Mouse (Mus musculus) cerebellum, adult 9-11 months (tissue): ENCODE results near the gene Tmem54.
A peak's percentile ranks its signal among the peaks of the same experiment; 100 is the strongest.

Source experiments
- DNase-seq: peaks from one replicate; pipeline ENCODE4 v3.0.0; 2022

Tmem54 gene

DNA sequence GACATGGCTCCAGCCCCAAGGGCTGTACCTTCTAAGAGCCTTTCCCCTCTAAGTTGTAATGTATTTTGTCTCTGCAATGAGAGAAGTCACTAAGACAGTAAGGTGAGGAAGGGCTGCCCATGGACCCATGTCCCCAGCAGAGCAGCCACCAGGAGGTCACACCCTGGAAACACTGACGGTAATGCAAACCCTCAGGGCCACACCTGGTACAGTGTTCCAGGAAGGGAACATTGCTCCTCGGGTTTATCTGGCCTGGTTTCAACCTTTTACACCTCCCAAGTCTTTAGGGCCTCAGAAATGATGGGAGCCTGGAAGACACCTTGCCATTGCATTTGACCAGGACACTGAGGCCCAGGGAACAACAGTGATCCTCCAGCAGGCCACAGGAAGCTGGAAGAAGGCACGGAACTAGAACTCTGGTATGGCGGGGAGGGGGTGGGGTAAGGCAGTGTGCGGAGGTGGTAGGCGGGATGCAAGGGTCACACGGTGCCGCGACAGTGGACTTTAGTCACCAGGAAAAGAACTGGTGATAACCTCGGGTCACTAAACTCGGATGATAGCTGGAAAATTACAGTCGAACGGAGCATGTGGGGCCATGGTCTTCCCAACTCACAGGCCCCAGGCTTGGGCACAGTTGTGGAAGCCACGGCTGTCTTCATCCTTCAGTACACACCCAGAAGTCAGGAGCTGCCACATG, 3.1 kb upstream of the Tmem54 start:
- DNase-seq, result no peak

DNA sequence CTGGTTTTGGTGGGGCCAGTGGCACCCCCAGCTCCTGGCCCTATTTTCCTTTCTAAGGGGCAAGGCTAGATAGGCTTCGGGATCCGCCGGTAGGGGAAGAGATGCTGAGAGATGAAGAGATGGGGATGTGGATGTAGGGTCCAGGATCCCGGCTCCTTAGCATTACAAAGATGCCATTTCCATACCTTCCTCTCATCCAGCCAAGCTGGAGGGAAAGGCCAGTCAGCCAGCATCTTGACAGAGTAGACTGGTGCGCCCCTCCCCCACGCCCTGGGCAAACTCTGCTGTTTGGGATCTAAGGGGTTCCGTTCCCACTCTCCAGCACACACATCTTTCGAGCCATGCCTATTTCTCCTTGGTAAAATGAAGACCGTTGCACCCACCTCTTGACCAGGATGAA, 725 bp downstream of the Tmem54 start:
- DNase-seq, result no peak

DNA sequence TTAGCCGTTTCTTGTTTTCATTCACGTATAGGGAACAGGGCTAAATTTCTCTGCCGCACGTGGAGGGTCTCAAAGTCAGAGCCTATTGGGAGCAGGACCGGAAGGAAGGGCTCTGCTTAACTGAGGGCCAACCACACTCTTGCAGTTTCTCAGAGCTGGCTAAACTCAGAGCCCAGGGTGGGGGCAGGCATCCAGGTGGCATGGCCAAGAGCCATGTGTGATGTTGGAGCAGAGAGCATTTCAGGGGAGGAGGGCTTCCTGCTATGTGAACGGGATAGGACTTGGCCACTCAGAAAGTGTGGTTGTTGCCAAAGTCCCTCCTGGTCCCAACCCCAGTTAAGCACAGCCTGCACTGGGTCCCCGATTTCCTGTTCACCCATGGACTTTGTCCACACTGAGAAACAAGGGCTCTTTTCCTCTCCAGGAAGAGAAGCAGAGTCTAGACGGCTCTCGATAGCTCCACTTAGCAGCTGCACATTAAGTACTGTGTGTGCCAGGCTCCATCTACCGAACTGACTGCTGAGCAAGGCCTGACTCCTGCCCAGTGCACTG, 2.1 kb downstream of the Tmem54 start:
- DNase-seq, result no peak

DNA sequence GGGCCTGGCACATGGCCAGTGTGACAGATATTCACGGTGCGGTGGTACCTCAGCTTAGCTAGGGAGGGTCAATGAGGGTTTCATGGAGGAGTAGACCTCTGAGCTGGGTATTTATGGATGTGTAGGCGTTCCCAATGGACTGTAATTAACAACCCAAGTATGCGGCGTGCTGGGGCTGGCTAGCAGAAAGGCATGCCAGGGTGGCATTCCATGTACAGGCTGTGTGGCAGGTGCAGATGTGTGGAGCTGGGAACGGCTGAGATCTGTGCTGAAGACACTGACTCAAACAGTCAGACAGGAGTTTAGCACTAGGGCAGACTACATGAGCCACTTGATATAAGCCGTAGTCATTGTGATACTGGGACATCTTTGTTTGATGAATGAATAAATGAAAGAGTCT, 3.3 kb downstream of the Tmem54 start:
- no peak for DNase-seq

DNA sequence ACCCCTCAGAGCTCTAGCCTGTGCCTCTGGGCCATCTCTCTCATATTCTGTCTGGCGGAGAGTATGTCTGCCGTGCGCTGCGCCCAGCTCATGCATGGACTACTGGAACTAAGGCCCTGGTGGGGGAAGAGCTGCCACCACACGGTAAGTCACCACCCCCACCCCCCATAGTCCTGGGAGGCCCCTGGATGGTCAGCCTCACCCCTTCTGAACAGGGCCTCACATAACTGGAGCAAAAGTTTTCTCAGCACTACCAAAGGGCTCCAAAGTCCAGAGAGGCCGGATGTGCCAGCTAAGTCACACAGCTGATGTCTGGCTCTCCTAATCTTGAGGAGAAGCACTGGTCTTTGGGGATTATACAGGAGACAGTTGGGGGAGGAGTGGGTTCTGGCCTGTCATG, 5.5 kb downstream of the Tmem54 start:
- DNase-seq, result no peak

DNA sequence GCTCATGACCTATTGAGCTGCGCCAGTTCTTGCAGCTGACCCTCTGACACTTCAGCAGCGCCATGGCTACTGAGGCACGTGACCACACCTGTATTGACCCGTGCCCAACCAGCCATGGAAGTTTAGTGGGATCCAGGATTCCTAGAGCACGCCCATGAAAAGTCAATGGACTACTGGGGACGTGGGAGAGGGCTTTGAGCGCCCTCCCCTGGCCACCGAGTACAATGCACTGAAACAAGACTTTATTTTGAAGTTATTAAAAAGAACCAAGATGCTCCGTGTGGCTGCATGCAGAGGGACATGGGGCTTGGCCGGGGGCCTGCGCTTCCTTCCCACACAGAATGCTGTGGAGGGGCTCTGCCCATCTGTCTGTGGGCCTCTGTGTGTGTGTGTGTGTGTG, 6.0 kb downstream of the Tmem54 start:
- no peak for DNase-seq

DNA sequence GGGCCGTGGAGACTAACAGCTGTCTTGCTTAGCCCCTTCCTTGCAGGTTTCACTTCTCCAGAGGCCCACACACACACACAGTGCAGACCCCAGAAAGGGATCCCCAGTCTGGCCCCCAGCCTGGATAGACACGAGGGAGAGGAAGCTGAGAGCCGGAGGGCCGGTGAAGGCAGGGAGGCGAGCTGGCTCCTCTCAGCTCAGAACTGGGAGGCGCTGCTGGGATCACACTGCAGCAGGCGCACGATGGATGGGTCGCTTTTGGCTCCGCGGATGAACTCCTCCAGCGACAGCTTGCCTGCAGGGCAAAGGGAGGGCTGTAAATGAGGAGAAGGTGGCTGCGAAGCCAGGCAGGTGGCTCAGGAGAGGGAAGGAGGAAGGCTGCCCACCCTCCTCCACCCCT, 6.9 kb downstream of the Tmem54 start:
- DNase-seq, result no peak

DNA sequence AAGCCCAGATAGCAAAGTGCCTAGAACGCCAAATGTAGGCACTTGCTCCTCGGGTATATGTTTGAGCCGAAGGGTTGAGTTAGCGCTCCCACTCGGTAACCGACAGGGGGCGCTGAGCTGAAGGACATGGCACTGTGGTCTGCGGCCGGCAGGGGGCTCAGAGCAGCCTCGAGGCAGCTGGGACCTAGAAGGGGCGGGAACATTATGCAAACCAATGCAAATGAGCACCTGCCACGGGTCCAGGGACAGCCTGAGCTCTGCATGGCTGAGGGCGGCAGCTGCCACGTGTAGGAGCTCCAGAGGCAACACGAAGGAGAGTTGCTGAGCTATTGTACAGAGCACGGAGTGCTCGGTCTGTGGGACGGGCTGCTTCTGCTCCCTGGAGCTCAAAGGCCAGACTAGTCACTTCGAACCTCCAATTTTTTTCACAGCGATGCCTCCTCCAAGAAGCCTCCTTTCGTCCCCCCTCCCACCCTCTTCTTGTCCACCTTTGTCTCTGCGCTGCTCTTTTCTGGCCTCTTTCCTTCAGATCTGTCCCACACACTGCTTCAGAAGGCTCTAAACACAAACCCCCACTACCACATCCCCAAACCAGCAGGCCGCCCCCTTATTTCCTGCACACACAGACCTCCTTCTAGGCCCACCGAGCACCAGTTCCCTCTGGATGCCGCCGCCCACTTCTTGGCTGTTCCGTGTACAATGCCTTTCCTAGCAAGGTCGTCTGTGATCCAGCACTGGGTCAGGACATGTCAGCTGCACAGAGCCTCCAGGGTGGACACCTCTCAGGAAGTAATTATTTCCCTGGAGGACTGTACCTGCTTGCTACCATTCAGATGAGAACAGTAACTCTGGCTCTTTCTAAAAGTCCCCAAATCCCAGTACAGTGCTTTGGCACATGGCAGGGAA, 8.0 kb downstream of the Tmem54 start:
- peak; percentile 87 for DNase-seq

DNA sequence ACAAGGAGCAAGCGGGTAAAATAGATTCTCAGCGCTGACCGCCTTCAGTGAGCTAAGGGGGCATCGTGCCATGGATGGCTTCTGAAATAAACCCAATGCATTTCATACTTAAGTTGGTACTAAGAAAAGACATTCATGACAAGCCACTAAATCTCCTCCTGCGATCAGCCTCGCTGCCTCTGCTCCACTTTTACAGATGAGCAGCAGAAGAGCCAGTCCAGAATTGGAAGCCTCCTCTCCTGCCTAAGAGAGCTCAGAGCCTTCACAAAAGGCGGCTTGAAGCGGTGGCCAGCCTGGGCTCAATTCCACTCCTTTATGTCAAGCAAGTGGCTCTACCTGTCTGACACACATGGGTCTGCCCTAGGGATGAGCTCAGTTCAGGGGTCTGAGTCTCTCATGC, 11.4 kb downstream of the Tmem54 start:
- no peak for DNase-seq

DNA sequence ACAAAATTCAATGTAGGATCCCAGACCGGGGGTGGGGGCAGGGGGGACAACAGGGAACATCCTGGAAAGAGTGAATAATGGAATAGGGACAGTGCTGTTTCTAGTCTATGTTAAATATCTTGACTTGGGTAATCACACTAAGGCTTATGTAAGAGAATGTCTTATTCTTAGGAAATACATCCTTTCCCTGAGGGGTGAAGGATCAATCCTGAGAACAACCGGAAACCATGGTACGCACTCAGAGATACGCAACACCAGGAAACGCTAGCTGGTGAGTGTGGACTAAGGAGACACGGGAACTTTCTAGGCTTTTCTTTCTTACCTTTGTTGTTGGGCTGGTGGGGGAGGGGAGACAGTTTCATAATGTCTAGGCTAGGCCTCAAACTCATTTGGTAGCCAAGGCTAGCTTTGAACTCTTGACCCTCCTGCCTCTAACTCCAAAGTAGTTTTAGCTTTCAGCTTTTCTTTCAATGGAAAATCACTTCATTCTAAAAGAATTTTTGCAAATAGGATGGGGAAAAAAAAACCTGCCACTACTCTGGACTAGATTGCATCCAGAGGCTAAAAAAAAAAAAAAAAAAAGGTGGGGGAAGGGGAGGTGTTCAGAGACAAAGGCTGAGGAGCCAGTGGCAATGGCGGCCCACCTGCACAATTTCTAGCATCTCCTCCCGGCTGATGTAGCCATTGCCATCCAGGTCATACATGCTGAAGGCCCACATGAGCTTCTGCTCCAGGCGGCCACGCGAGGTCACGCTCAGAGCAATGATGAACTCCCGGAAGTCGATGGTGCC, 12.6 kb downstream of the Tmem54 start:
- no peak for DNase-seq

DNA sequence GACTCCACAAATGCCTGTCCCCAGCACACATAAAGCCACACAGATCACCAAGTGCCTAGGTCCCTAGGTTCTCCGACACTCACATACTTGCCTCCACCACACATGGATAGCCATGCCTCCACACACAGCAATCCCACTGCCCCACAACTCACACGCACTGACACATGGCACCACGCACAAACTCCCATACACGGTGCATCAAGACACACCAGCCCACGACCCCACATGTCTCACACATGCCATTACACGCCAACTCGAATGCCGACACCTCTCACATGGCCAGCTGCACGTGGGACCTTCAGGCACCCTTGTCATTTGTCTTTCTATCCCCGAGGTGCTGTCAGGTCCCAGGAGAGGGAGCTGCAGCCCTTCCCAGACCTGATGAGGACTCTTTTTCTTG, 14.4 kb downstream of the Tmem54 start:
- DNase-seq, result no peak

DNA sequence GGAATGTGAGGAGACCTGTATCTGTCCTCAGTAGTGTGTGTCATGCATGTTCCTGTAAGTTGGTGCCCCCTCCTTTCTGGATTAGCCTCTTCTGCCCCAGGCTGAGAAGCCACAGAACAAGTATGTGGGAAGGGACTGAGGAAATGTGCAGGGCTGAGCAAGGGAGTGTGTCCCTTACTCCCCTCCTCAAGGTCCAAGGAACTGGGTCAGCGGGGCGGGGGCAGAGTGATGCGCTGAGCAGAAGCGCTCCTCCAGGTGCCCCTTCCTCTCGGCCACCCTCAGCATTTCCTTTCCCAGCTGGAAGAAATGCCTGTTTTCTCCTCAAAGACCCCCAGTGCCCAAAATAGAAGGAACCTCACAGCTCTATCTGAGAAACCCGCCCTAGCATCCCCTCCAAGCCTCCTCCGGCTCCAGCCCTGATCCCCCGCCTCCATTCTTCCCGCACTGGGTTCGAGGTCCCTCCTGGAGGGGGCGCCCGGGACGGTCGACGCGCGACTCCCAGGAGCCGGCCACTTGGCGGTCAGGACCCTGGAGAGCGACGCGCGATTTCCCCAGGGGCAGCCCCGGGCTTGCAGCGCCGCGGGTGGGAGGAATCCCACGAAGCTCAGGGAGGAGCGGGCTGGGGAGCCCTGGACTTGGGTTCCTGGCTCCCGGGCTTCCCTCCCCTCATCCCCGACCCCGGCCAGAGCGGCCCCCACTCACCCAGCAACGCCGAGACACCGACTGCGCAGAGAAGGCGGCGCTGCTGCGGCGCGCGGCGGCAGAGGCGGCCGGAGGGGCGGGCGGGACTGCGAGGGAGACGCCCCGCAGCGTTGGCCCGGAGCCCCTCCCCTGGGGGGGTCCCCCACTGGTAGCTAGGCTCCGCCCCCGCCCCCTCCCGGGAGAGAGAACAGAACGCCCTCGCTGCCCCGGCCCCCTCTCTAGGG, 15.4 kb downstream of the Tmem54 start:
- no peak for DNase-seq

DNA sequence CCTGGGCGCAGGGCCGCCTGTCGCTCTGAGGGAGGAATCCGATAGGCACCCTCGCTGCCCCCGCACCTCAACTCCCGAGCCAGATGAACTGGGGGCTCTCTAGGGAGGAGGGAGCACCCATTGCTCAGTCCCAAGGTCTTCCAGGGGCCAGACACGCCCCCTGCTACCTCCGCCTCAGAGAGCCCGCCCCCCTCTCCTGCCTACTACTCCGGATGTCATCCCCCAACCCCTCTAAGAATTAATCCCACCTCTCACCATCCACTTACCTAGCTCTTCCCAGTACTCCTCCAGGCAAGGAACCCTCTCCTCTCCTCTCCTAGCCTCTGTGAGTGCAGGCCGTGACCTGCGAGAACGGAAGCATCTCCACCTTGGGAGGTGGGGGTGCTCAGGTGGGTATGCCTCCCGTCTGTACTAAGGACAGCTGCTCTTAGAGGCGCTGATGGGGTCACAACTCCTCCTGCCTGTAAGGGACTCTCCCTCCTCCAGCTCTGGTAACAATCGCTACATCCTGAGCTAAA, 16.3 kb downstream of the Tmem54 start, which contains the start of gene Hpca:
Gene Hpca (minus strand): TSS at position 468 of the 518 bp plus-strand sequence.
- no peak for DNase-seq

DNA sequence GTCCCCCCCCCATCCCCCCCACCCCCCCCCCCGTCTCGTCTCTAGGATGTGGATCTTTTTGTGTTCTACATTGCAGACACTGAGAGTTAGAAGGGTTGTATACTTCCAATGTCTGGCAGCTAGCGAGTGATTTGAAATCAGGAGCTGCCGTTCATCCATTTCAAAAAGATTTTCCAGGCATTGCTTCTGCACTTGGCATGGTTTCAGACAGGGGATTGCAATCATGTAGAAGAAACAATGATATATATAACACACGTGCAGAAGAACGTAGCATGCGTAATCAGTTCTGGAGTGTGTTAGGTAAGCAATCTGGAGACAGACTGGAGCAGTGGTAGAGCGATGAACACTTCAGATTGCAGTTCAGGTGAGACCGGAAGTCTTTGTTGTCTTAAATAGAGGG, 16.8 kb downstream of the Tmem54 start:
- DNase-seq, result no peak

DNA sequence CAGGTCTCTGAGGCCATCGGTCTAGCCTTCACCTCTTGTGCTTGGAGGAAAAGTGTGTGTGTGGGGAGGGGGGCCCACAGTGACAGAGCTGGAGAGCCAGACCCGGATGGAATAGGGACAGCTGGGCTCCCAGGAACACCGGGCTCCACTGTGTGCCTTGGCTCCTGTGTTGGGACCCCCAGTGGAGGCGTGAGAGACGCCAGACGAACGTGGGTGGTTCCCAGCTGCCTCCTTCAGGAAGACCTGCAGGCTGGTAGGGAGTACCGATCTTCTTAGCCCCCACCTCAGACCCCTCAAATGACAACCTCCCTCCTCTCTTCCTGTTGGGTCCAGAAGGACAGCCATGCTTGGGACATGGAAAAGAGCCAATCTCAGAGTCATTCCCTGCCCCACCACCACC, 17.4 kb downstream of the Tmem54 start:
- DNase-seq, result no peak

DNA sequence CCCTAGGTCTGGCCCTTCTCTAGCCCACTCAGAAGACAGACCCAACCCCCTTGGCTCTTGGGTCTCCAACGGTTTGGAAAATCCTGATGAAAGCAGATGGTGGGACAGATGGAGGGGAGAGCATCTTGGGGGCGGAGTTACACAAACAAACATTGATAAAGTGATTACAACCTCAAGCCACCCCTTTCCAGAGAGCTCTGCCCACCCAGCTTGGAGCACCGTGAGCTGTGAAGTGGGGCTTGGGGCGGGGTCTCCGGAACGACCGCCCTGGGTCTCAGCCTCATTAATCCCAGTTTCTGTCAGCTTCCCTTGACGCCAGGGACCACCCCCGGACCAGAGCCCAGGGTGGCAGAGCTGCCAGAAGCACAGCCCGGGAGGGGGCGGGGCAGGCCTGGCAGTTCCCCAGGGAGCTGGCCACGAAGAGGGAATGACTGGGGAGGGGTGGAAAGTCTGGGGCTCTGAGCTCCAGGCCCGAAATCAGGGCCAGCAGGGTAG, 19.4 kb downstream of the Tmem54 start:
- DNase-seq, result no peak

DNA sequence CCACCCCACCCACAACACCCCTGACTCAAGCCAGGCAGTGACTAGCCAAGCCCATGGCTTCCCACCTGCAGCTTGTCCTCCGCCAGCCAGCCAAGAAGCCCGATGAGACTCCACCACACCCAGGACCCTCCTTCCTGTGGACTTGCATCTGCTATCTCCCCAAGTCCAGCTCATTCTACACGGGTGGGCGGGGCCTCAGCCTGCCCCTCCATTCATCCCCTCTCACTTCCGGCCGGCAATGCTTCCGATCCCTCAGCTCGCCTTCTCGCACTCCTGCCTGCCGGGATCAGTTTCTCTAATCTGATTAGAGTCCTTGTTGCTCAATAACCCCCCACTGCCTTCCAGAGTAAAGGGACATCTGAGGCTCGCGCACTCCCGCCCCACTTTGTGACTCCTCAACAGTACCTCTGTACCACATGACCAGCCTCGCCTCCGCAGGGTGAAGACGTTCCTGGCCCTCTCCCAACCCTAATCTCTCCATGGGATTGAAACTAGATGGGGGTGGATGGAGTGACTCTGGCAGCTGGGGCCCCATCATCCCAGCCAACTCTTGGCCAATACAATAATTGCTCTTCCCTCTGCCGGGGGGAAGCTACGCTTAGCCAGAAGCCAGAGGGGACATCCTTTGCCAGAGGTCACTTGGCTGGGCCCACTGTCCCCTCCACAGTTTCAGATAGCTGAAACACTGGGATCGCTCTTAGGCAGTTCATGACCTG, 20.5 kb downstream of the Tmem54 start:
- no peak for DNase-seq

DNA sequence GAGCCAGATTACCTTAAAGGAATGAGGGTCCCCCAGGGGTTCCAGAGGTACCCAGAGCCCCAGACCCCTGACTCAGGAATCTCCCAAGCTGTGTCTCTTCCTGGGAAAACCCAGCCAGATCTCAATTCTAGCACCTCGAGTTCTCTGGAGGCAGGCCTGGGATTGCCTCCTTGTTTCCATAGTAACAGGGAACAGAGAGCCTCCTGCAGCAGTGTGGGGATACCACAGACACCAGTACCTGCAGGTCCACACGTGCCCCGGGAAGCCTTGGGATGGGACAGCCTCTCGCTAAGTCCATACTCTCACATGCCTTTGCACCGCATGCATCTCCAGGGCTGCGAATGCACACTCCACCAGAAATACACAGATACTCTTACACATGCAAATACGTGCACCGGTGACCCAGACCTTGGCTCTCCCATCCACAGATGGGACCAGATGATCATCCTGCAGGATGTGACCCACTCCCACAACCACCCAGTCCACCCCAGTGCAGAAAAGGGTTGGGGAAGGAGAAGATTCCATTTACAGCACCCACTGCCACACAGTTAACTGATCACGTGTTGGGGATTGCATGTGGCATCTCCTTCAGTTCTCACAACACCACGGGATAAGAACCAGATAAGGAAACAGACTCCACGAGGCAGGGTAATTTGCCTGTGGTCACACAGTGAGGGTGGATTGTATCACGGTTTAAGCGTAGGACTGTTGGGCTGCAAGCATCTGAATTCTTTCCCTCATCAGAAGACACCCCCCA, 23.4 kb downstream of the Tmem54 start:
- no peak for DNase-seq

DNA sequence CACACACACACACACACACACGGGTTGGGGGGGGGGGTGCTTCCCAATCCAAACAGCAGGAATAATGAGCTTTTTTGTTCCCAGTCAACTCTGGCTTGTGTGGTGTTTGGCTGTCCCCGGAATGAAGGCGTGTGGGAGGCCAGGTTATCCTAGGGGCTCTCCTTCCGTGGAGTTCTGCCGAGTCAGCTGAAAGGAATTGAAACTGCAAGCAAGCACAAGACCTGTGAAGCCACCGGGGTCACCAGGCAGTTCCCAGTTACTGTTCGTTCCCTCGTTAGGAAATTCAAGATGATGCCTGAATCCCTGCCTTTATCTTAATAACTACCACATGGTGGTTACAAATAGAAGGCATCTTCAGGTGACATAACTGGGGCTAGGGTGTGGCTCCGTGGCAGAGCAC, 24.0 kb downstream of the Tmem54 start:
- no peak for DNase-seq

DNA sequence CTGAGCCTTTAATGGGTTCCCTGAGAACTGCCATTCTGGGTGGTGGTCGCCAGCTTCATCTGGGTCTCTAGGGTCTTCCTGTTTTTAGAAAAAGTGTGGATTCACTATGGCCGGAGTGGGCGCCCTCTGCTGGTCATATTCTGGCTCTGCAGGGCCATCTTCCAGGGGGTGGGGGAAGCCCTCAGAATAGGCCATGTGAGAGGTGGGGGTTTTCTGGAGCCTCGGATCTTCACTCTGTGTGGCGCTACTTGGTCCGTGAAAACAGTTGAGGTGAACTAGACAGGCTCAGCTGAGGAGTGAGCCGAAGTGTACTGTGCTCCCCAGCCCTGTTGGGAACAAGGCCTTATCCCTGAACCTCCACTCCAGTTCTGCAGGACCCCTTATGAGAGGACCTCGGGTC, 24.8 kb downstream of the Tmem54 start:
- DNase-seq, result no peak
